Mouse (Mus musculus) G1E (cell line): ENCODE measurements around the gene Tenm2.

ENCODE experiments used
- CTCF ChIP-seq: IDR thresholded peaks from 2 replicates; pipeline ENCODE4 v1.5.1; 2012; ENCODE audit warnings: low read depth, low read length, inconsistent platforms, mixed read lengths
- POLR2AphosphoS5 ChIP-seq: IDR thresholded peaks from 2 replicates; pipeline ENCODE4 v1.6.1; 2012; ENCODE audit warnings: low read depth, low read length, inconsistent platforms; ENCODE audit not compliant: insufficient replicate concordance

- TF ChIP-seq CTCF (no peak), POLR2AphosphoS5 (no peak)
These were observed 894.0 kb downstream of the Tenm2 start for GRCm38 (mm10) chr11:36341799-36342198.
